8 mouse cellular contexts compared by ENCODE assay signal in genomic region chr17:26932839-26933398, GRCm38 (mm10). TPM values are rescaled to one million over a fixed set of nuclear protein-coding genes. Genes with fewer than 3 reads are reported as not detected.
DNase-seq lines count a peak whose midpoint lies in the region; ATAC-seq and TF ChIP-seq lines count a peak whose summit lies in the region.

Gene Phf1 (plus strand): TSS chr17:26933052.

- no peaks in the 10 kb centered on the region for H3K9me3 ChIP-seq in forebrain, embryonic 15.5 days
- no peaks in the 10 kb centered on the region for H3K9me3 ChIP-seq in liver, embryonic 16.5 days (replicated peaks; ENCODE audit: control insufficient read depth, low read length)
- no peaks in the 10 kb centered on the region for H3K9me3 ChIP-seq in neural tube, embryonic 12.5 days
- H3K9me3 ChIP-seq in stomach, postnatal 0 days (ENCODE audit: control insufficient read depth, low read length) = no peaks in the 10 kb centered on the region

- 0 out of 2 replicates have a peak, but pooled peaks have one; percentile 1 for TF ChIP-seq CTCF in stomach, postnatal 0 days (IDR thresholded peaks at IDR 0.05; ENCODE audit: low read depth)

- peak; percentile 86 for ATAC-seq in forebrain, embryonic 15.5 days (replicated peaks)
- peak; percentile 92 for ATAC-seq in liver, embryonic 16.5 days (ENCODE audit: low read depth)
- ATAC-seq in neural tube, embryonic 12.5 days (ENCODE audit: low FRiP score, low read depth) = peak; percentile 85
- ATAC-seq in stomach, postnatal 0 days (ENCODE audit: low FRiP score, low TSS enrichment) = peak; percentile 88

- peak within 1 kb of the TSS; percentile 65 for H3K4me3 ChIP-seq in forebrain, embryonic 15.5 days
- H3K4me3 ChIP-seq in liver, embryonic 16.5 days (ENCODE audit: low read depth, low read length) = peak within 1 kb of the TSS; percentile 82
- peak within 1 kb of the TSS; percentile 66 for H3K4me3 ChIP-seq in neural tube, embryonic 12.5 days
- H3K4me3 ChIP-seq in stomach, postnatal 0 days (ENCODE audit: low read depth, low read length) = peak within 1 kb of the TSS; percentile 71

- H3K36me3 ChIP-seq in forebrain, embryonic 15.5 days = peaks cover 23% of the 10 kb centered on the region
- H3K36me3 ChIP-seq in liver, embryonic 16.5 days (ENCODE audit: control insufficient read depth, insufficient read depth) = peaks cover 17% of the 10 kb centered on the region
- H3K36me3 ChIP-seq in neural tube, embryonic 12.5 days = peaks cover 35% of the 10 kb centered on the region
- no peaks in the 10 kb centered on the region; the same call in 1 of the 2 replicates for H3K36me3 ChIP-seq in stomach, postnatal 0 days (ENCODE audit: control insufficient read depth, insufficient read depth, low read length)

- H3K27me3 ChIP-seq in forebrain, embryonic 15.5 days = no peaks in the 10 kb centered on the region
- no peaks in the 10 kb centered on the region for H3K27me3 ChIP-seq in liver, embryonic 16.5 days (ENCODE audit: control insufficient read depth, insufficient read depth, low read depth, low read length)
- no peaks in the 10 kb centered on the region for H3K27me3 ChIP-seq in neural tube, embryonic 12.5 days (replicated peaks)
- H3K27me3 ChIP-seq in stomach, postnatal 0 days (ENCODE audit: control insufficient read depth, insufficient read depth, low read length) = no peaks in the 10 kb centered on the region

- WGBS in forebrain, embryonic 15.5 days = under 1% methylated on average over 43 of the region's 43 CpGs
- under 1% methylated on average over 41 of the region's 43 CpGs for whole genome bisulfite sequencing in large intestine, adult 2 months
- WGBS in liver, embryonic 16.5 days (ENCODE audit: insufficient replicate concordance) = under 1% methylated on average over 40 of the region's 43 CpGs
- under 1% methylated on average over 43 of the region's 43 CpGs for WGBS in neural tube, embryonic 12.5 days
- 1% methylated on average over 32 of the region's 43 CpGs for WGBS in stomach, postnatal 0 days

- intact Hi-C loops in heart, postnatal 14 days (cut with DNase I) = loop anchor here (5.0 to 10.0 kb wide), 3 partner anchors 94 to 272 kb away; partner anchors contain the start of genes Bak1 and Lemd2

- DNase-seq in ES-CJ7 (ENCODE audit: low read depth, low spot score) = peak; percentile 95
- DNase-seq in cerebellum, adult 11-12 months = peak; percentile 92
- peak; percentile 98 to 99 for DNase-seq in heart, postnatal 14 days
- peak; percentile 72 for DNase-seq in large intestine, adult 2 months (ENCODE audit: low read depth, low spot score)
- peak; percentile 98 for DNase-seq in stomach, postnatal 0 days (ENCODE audit: low spot score)

- peak within 1 kb of the TSS; percentile 74 for H3K9ac ChIP-seq in forebrain, embryonic 15.5 days (replicated peaks)
- H3K9ac ChIP-seq in liver, embryonic 16.5 days (ENCODE audit: low read depth, low read length) = peak within 1 kb of the TSS; percentile 79
- peak within 1 kb of the TSS; percentile 77 for H3K9ac ChIP-seq in neural tube, embryonic 12.5 days
- H3K9ac ChIP-seq in stomach, postnatal 0 days (ENCODE audit: low read length) = peak within 1 kb of the TSS; percentile 76

- TF ChIP-seq EP300 in stomach, postnatal 0 days (optimal IDR thresholded peaks at IDR 0.05) = no peak

- peak within 1 kb of the TSS; percentile 87 for H3K27ac ChIP-seq in forebrain, embryonic 15.5 days (replicated peaks)
- H3K27ac ChIP-seq in liver, embryonic 16.5 days (ENCODE audit: low read length) = peak within 1 kb of the TSS; percentile 83
- peak within 1 kb of the TSS; percentile 59; the same call in 1 of the 2 replicates for H3K27ac ChIP-seq in neural tube, embryonic 12.5 days
- peak within 1 kb of the TSS; percentile 71 for H3K27ac ChIP-seq in stomach, postnatal 0 days (replicated peaks)

- peaks cover 24% of the 10 kb centered on the region for H3K4me1 ChIP-seq in forebrain, embryonic 15.5 days
- peaks cover 23% of the 10 kb centered on the region for H3K4me1 ChIP-seq in liver, embryonic 16.5 days (ENCODE audit: control insufficient read depth, low read depth, low read length)
- peaks cover 19% of the 10 kb centered on the region for H3K4me1 ChIP-seq in neural tube, embryonic 12.5 days
- peaks cover 1% of the 10 kb centered on the region for H3K4me1 ChIP-seq in stomach, postnatal 0 days (replicated peaks; ENCODE audit: control insufficient read depth, insufficient read depth)

- H3K4me2 ChIP-seq in forebrain, embryonic 15.5 days (replicated peaks) = peak within 1 kb of the TSS; percentile 70
- peak within 1 kb of the TSS; percentile 96 for H3K4me2 ChIP-seq in liver, embryonic 16.5 days (ENCODE audit: low read depth, low read length)
- H3K4me2 ChIP-seq in neural tube, embryonic 12.5 days (replicated peaks) = peak within 1 kb of the TSS; percentile 91
- peak within 1 kb of the TSS; percentile 99 for H3K4me2 ChIP-seq in stomach, postnatal 0 days (replicated peaks; ENCODE audit: low read depth)

RNA-seq across cellular contexts. Expression of gene Phf1, which starts in this region (rescaled TPM):
- 17.2 and 18.3 TPM in 2 replicates for polyA plus RNA-seq in forebrain, embryonic 15.5 days (2015; fragmentation: Nextera tagmentation; extraction: Ambion mirVana)
- total RNA-seq in heart, postnatal 14 days (2021) = 10 to 100 TPM in 1 of 2 experiments, 1 to 10 TPM in 1; 10.0 to 10.6 TPM
- 36.2 and 38.6 TPM in 2 replicates for polyA plus RNA-seq in large intestine, adult 2 months (2012; rRNA removed)
- 2.1 and 2.6 TPM in 2 replicates for polyA plus RNA-seq in liver, embryonic 16.5 days (2015; fragmentation: Nextera tagmentation; extraction: Ambion mirVana)
- 14.5 and 15.9 TPM in 2 replicates for polyA plus RNA-seq in neural tube, embryonic 12.5 days (2016; fragmentation: Nextera tagmentation; extraction: Ambion mirVana)
- 4.7 and 5.8 TPM in 2 replicates for polyA plus RNA-seq in stomach, postnatal 0 days (2015; fragmentation: Nextera tagmentation; extraction: Ambion mirVana)

Comparison
In these comparisons a context has a peak if more than half of its experiments do, and no peak if none do; other contexts are left out.
1. Peak in every context shown above with its lines: DNase-seq, ATAC-seq, H3K4me3 ChIP-seq and H3K27ac ChIP-seq.